Mouse (Mus musculus) hindbrain, embryonic 16.5 days (tissue): Measurements from ENCODE around the gene Zcchc14. TPM values are rescaled to one million over a fixed set of nuclear protein-coding genes. Genes with fewer than 3 reads are reported as not detected.

ENCODE experiments used
- ATAC-seq: fragments of 200-750 bp; cut with Nextera tagmentation; 2 replicates; pipeline ENCODE4 v1.8.0; 2017; ENCODE audit warnings: moderate TSS enrichment, moderate library complexity
- H3K27ac ChIP-seq: fragments of 300-500 bp; sonication (generic); 2 replicates; pipeline ENCODE4 v1.5.1; 2014; ENCODE audit warnings: low read depth, mild to moderate bottlenecking, control low read depth, low read length, moderate library complexity
- H3K27me3 ChIP-seq: fragments of 300-500 bp; sonication (generic); replicated peaks from 2 replicates; pipeline ENCODE4 v1.6.1; 2014; ENCODE audit warnings: low read length; ENCODE audit not compliant: control insufficient read depth, insufficient read depth
- H3K36me3 ChIP-seq: fragments of 300-500 bp; sonication (generic); 2 replicates; pipeline ENCODE4 v1.6.1; 2014; ENCODE audit warnings: mild to moderate bottlenecking, low read length, moderate library complexity, mixed read lengths; ENCODE audit not compliant: control insufficient read depth, insufficient read depth
- H3K4me1 ChIP-seq: fragments of 300-500 bp; sonication (generic); 2 replicates; pipeline ENCODE4 v1.6.1; 2014; ENCODE audit warnings: low read depth, low read length; ENCODE audit not compliant: control insufficient read depth, insufficient read depth
- H3K4me2 ChIP-seq: fragments of 300-500 bp; sonication (generic); 2 replicates; pipeline ENCODE4 v1.6.1; 2014; ENCODE audit warnings: mild to moderate bottlenecking, low read length, control low read depth, moderate library complexity
- H3K4me3 ChIP-seq: fragments of 300-500 bp; sonication (generic); 2 replicates; pipeline ENCODE4 v1.5.1; 2014; ENCODE audit warnings: mild to moderate bottlenecking, low read length, control low read depth, moderate library complexity
- H3K9ac ChIP-seq: fragments of 300-500 bp; sonication (generic); 2 replicates; pipeline ENCODE4 v1.6.1; 2014; ENCODE audit warnings: low read depth, mild to moderate bottlenecking, control low read depth, low read length, moderate library complexity
- H3K9me3 ChIP-seq: fragments of 300-500 bp; sonication (generic); 2 replicates; pipeline ENCODE4 v1.6.1; 2014; ENCODE audit warnings: mild to moderate bottlenecking, low read length, moderate library complexity; ENCODE audit not compliant: control insufficient read depth
- WGBS: fragments of 180-500 bp; shearing (Covaris S2); extraction: QIAGEN DNeasy Blood & Tissue Kit; methylation state at CpG from one replicate; pipeline ENCODE4 v1.1.7; 2014; 5-methylcytosine and 5-hydroxymethylcytosine counted together
- polyA plus RNA-seq: library from polyadenylated mRNA; unstranded; fragments of >200 nt; fragmentation: Nextera tagmentation; extraction: Ambion mirVana; gene quantifications from 2 replicates; pipeline ENCODE4 v1.2.1, GENCODE M21; 2015

The Zcchc14 gene
- polyA plus RNA-seq, 1 experiment from 2014 or later, result 20.9 TPM

DNA sequence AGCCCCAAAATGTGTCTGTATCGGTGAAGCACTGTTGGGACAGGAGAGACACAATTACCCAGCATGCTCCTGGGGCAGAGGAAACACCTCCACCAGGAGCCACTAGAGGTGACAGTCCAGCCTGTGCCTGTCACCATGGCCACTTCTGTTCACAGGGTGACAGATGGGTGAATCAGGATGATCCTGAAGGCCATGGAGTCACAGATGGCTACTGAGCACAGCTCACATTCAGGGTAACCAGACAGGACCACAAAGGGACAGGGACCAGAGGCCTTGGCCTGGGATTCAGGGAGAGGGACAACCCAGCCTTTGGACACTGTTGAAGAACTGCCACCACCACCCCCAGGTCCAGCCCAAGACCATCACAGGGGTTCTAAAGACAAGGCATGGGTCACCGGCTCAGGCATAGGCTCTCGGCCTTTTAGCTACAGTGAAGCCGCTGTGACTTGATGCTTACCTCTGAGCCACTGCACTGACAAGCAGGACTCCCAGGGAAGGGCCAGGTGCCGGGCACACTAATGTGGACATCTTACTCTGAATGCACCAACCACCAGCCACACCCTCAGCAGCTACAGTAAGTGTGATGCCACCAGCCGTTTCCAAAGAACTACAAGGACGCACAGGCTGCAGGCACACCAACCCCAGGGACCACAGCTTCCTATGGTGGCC, 92.1 kb downstream of the Zcchc14 start:
- Histone ChIP-seq H3K4me1 (no peaks in the 10 kb centered on the region), H3K4me2 (no peak overlapping the region), H3K36me3 (peaks cover 22% of the 10 kb centered on the region), H3K9ac (no peak overlapping the region), H3K27ac (no peak overlapping the region), H3K9me3 (no peaks in the 10 kb centered on the region), H3K4me3 (no peak overlapping the region), H3K27me3 (no peaks in the 10 kb centered on the region)
- ATAC-seq, result no peak
- WGBS, result 95% methylated on average over 6 of the region's 7 CpGs

DNA sequence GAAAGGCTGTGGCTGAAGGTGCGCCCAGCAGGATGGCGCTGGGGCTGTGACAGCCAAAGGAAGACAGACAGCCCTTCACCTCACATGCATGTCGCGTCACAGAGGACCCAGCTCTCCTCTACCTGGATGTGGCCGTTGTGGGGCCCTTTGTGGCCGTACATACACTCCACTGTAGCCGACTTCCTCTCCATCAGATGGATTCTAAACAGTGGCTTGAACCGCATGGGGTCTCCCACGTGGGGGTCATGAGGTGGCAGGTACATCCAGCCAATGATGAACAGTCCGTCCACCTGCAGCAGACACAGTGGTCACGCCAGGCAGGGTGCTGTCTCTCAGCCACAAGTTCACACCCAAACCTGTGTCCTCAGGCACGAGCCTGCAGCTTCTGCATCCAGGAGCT, 92.9 kb downstream of the Zcchc14 start:
- Histone ChIP-seq H3K9ac (no peak overlapping the region), H3K27ac (no peak overlapping the region), H3K36me3 (peaks cover 22% of the 10 kb centered on the region), H3K9me3 (no peaks in the 10 kb centered on the region), H3K4me1 (no peaks in the 10 kb centered on the region), H3K27me3 (no peaks in the 10 kb centered on the region), H3K4me2 (no peak overlapping the region), H3K4me3 (no peak overlapping the region)
- ATAC-seq, result no peak
- WGBS, result 87% methylated on average over 11 of the region's 12 CpGs

DNA sequence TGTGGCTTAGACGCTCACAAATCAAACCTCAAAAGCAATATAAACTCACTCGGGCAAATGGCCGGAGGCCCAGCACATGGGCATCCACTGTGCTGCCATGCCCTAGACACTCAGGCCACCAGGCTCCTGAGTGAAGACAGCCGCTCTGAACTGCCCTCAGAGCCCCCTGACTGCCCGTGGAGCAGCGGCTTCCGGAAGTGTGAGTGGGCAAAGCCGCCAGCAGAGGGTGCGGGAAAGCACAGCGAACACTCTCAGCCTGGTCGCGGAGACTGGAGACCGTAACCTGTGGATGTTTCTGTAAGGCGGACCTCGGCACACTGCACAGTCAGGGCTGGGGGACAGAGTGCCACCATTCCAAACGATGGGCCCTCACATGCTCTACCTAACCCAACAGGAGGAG, 94.2 kb downstream of the Zcchc14 start:
- Histone ChIP-seq H3K9ac (no peak overlapping the region), H3K4me3 (no peak overlapping the region), H3K36me3 (peaks cover 29% of the 10 kb centered on the region), H3K4me2 (no peak overlapping the region), H3K27me3 (no peaks in the 10 kb centered on the region), H3K9me3 (no peaks in the 10 kb centered on the region), H3K27ac (no peak overlapping the region), H3K4me1 (no peaks in the 10 kb centered on the region)
- no peak for ATAC-seq
- 90% methylated on average over 16 of the region's 16 CpGs for WGBS

DNA sequence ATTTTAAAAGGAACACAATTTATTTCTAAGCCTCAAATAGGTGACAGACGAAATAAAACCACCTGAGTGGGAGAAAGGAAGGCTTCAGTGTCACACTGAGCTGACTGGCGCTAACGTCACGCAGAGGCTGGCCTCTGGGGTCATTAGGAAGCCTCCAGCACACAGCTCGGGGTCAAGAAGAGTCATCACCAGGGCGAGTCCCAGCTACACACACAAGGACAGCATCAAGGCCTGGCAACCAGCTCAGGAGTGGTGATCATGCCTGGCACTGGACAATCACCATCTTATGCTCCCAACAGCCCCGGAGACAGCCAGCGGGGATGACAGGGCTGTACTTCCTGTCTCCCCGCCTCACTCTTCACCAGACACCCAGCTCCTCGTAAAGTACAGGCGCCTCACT, 95.0 kb downstream of the Zcchc14 start:
- no peak for ATAC-seq
- H3K36me3 ChIP-seq, result peaks cover 35% of the 10 kb centered on the region
- no peak overlapping the region for H3K27ac ChIP-seq
- H3K9ac ChIP-seq, result no peak overlapping the region
- H3K9me3 ChIP-seq, result no peaks in the 10 kb centered on the region
- no peak overlapping the region for H3K4me3 ChIP-seq
- H3K4me1 ChIP-seq, result no peaks in the 10 kb centered on the region
- no peaks in the 10 kb centered on the region for H3K27me3 ChIP-seq
- 91% methylated on average over 11 of the region's 11 CpGs for WGBS
- H3K4me2 ChIP-seq, result no peak overlapping the region

DNA sequence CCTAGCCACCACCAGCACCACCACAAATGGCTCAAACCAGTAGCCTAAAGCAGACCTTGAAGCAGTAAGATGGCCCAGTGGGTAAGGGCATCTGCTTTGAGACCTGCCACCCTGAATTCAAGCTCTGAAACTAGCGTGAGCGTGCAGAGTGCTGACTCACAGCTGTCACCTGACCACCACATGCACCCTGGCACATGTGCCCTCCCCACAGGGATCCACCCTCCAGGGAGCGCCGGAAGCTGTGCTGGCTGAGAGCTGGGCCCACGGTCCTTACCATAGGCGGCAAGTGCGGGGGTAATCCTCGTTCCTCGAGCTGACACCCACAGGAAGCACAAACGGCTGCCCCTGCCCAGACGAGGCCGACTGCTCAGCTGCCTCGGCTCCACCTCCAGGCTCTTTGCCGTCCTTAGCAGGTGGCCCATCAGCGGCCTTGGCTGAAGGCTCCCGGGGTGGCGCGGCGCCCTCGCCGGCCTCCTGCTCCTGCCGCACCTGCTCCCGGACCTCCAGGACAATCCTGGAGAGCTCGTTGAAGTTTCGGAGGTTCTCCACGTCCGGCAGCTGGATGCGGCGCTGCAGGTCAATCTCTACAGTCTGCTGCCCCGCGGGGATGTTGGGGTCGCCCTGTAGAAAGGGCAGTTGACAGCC, 98.7 kb downstream of the Zcchc14 start:
- no peak for ATAC-seq
- Histone ChIP-seq H3K4me2 (no peak overlapping the region), H3K27me3 (no peaks in the 10 kb centered on the region), H3K9me3 (no peaks in the 10 kb centered on the region), H3K27ac (no peak overlapping the region), H3K4me1 (no peaks in the 10 kb centered on the region), H3K4me3 (no peak overlapping the region), H3K9ac (no peak overlapping the region), H3K36me3 (peaks cover 46% of the 10 kb centered on the region)
- 93% methylated on average over 32 of the region's 32 CpGs for WGBS

DNA sequence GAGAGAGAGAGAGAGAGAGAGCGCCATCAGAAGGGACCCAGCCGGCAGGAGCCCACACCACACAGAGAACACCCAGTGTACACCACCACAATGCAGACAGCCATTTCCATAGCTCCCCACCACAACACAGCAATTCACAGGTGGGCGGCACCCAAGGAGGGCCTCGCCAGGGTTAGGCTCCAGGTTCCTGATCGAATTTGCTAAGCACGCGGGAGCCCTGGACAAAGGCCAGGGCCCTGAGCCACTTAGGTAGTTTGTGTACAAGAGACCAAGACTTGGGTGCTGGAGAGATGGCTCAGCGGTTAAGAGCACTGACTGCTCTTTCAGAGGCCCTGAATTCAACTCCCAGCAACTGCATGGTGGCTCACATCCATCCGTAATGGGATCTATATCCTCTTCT, 100.2 kb downstream of the Zcchc14 start:
- H3K4me2 ChIP-seq, result no peak overlapping the region
- peaks cover 35% of the 10 kb centered on the region for H3K36me3 ChIP-seq
- 88% methylated on average over 9 of the region's 9 CpGs for WGBS
- no peak overlapping the region for H3K4me3 ChIP-seq
- no peak for ATAC-seq
- H3K9me3 ChIP-seq, result no peaks in the 10 kb centered on the region
- H3K9ac ChIP-seq, result no peak overlapping the region
- no peaks in the 10 kb centered on the region for H3K4me1 ChIP-seq
- H3K27ac ChIP-seq, result no peak overlapping the region
- H3K27me3 ChIP-seq, result no peaks in the 10 kb centered on the region

DNA sequence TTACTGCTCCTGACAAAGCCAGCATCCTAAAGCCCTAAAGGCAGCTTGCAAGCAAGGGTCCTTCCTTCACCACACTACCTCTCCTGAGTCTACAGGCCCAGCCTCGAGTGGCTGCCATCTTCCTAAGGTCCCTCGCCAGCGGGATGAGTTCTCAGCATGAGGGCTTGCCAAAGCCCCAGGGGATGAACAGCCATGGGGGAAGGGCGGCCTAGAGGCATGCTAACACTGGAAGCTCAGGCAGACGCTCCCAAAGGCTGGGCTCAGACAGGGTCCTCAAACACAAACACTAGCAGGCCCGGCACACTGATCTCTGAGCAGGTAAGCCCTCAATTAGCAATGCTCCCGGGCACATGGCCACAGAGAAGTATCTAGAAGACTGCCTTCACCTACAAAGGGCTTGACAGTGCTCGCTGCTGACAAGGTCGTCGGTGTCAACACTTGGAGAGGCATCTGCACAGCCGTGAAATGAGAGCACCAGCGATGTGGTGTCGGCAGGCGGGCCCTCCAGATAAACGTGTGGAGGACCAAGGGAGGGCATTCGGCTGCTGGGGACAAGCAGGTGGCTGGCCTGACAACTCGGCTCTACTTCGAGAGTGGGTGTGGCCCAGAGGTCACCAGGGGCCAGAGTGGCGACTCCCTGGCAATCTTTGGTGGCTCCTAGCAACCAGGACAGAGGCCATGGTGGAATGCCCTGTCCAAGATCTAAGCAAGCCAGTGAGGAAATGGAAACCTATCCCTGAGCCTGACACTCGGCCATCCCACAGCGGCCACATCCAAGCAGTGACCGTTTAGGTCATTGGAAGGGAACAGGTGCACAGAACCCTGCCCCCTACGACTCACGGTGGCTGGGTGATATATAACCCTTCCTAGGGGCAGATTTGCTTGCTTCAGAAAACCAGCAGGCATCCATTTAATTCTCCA, 101.4 kb downstream of the Zcchc14 start:
- Histone ChIP-seq H3K4me3 (no peak overlapping the region), H3K4me1 (no peaks in the 10 kb centered on the region), H3K27me3 (no peaks in the 10 kb centered on the region), H3K9me3 (no peaks in the 10 kb centered on the region), H3K36me3 (peaks cover 35% of the 10 kb centered on the region), H3K9ac (no peak overlapping the region), H3K4me2 (no peak overlapping the region), H3K27ac (no peak overlapping the region)
- ATAC-seq, result no peak
- WGBS, result 56% methylated on average over 24 of the region's 24 CpGs

DNA sequence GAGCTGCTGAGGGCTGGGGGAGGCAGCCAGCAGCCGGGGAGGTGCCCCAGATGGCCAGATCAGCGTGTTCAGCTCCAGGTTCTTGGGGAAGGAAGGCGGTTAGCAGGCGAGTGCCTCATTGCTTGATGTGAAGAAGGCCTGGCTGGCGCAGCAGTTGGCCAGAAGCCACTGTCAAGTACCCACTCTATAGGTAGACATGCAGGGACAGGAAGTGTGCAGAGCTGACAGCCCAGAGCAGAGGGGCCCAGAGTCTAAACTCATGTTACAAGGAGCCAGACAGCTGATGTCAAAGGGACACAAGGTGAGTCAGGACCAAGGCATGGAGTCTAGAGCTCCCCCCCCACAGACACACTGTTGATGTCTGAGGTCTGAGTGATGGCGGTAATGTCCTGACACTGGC, 102.6 kb downstream of the Zcchc14 start:
- H3K9ac ChIP-seq, result no peak overlapping the region
- H3K4me1 ChIP-seq, result no peaks in the 10 kb centered on the region
- H3K27me3 ChIP-seq, result no peaks in the 10 kb centered on the region
- H3K36me3 ChIP-seq, result peaks cover 35% of the 10 kb centered on the region
- no peaks in the 10 kb centered on the region for H3K9me3 ChIP-seq
- H3K27ac ChIP-seq, result no peak overlapping the region
- ATAC-seq, result no peak
- no peak overlapping the region for H3K4me2 ChIP-seq
- no peak overlapping the region for H3K4me3 ChIP-seq
- 85% methylated on average over 6 of the region's 6 CpGs for WGBS
